In genomic region chr5:86803962-86804940, GRCm38 (mm10) we compare ENCODE assay signal across 7 mouse cellular contexts. TPM values are rescaled to one million over a fixed set of nuclear protein-coding genes. Genes with fewer than 3 reads are reported as not detected.
A peak's percentile ranks its signal among the peaks of the same experiment; 100 is the strongest.
DNase-seq lines count a peak whose midpoint lies in the region; ATAC-seq lines count a peak whose summit lies in the region.

Gene Ythdc1, plus strand, starts transcription at chr5:86804221.

- H3K27me3 ChIP-seq in embryonic facial prominence, embryonic 11.5 days (ENCODE audit: control insufficient read depth, insufficient read depth, low read length), result no peaks in the 10 kb centered on the region
- no peaks in the 10 kb centered on the region for H3K27me3 ChIP-seq in limb, embryonic 10.5 days (ENCODE audit: low read depth, poor library complexity, severe bottlenecking)
- H3K27me3 ChIP-seq in midbrain, embryonic 13.5 days, result no peaks in the 10 kb centered on the region

- H3K9me3 ChIP-seq in embryonic facial prominence, embryonic 11.5 days (replicated peaks; ENCODE audit: control insufficient read depth, low read length), result no peaks in the 10 kb centered on the region
- no peaks in the 10 kb centered on the region for H3K9me3 ChIP-seq in limb, embryonic 10.5 days (replicated peaks)
- H3K9me3 ChIP-seq in midbrain, embryonic 13.5 days, result no peaks in the 10 kb centered on the region

- ATAC-seq in embryonic facial prominence, embryonic 11.5 days (replicated peaks; ENCODE audit: insufficient number of reproducible peaks, low FRiP score, low TSS enrichment, low read depth), result peak; percentile 99
- ATAC-seq in granulocyte monocyte progenitor cell, adult 5-6 weeks (replicated peaks; ENCODE audit: poor library complexity, severe bottlenecking), result peak; percentile 89
- peak; percentile 99 for ATAC-seq in midbrain, embryonic 13.5 days

- H3K36me3 ChIP-seq in embryonic facial prominence, embryonic 11.5 days (replicated peaks; ENCODE audit: control insufficient read depth, insufficient read depth, low read depth, low read length), result no peaks in the 10 kb centered on the region
- H3K36me3 ChIP-seq in limb, embryonic 10.5 days, result peaks cover 14% of the 10 kb centered on the region
- no peaks in the 10 kb centered on the region for H3K36me3 ChIP-seq in midbrain, embryonic 13.5 days

- H3K4me1 ChIP-seq in embryonic facial prominence, embryonic 11.5 days (ENCODE audit: control insufficient read depth, insufficient read depth, low read length), result no peaks in the 10 kb centered on the region
- H3K4me1 ChIP-seq in limb, embryonic 10.5 days, result peaks cover 4% of the 10 kb centered on the region; the same call in 1 of the 2 replicates
- peaks cover 17% of the 10 kb centered on the region for H3K4me1 ChIP-seq in midbrain, embryonic 13.5 days (replicated peaks)

- under 1% methylated on average over 99 of the region's 111 CpGs for WGBS in embryonic facial prominence, embryonic 11.5 days
- under 1% methylated on average over 111 of the region's 111 CpGs for WGBS in limb, embryonic 10.5 days
- WGBS in midbrain, embryonic 13.5 days, result under 1% methylated on average over 101 of the region's 111 CpGs

- peak within 1 kb of the TSS; percentile 50 for H3K4me2 ChIP-seq in embryonic facial prominence, embryonic 11.5 days (ENCODE audit: low read depth, low read length)
- peak within 1 kb of the TSS; percentile 78 for H3K4me2 ChIP-seq in midbrain, embryonic 13.5 days (replicated peaks)

- peak; percentile 97 for DNase-seq in adrenal gland, postnatal 14 days
- peak; percentile 95 for DNase-seq in embryonic facial prominence, embryonic 11.5 days (ENCODE audit: low spot score)
- DNase-seq in kidney, adult 11 months, result peak; percentile 91
- peak; percentile 95 for DNase-seq in limb, embryonic 10.5 days (ENCODE audit: low spot score)
- peak; percentile 87 for DNase-seq in spleen, adult 12 weeks (ENCODE audit: low spot score)

- H3K4me3 ChIP-seq in embryonic facial prominence, embryonic 11.5 days (ENCODE audit: low read depth, low read length), result peak within 1 kb of the TSS; percentile 90
- H3K4me3 ChIP-seq in limb, embryonic 10.5 days, result peak within 1 kb of the TSS; percentile 96
- peak within 1 kb of the TSS; percentile 96 for H3K4me3 ChIP-seq in midbrain, embryonic 13.5 days (replicated peaks)

- peak within 1 kb of the TSS; percentile 96 for H3K27ac ChIP-seq in embryonic facial prominence, embryonic 11.5 days (replicated peaks; ENCODE audit: low read depth, low read length)
- H3K27ac ChIP-seq in limb, embryonic 10.5 days, result peak within 1 kb of the TSS; percentile 99
- peak within 1 kb of the TSS; percentile 99 for H3K27ac ChIP-seq in midbrain, embryonic 13.5 days

- peak within 1 kb of the TSS; percentile 98 for H3K9ac ChIP-seq in embryonic facial prominence, embryonic 11.5 days (replicated peaks; ENCODE audit: low read length)
- H3K9ac ChIP-seq in midbrain, embryonic 13.5 days (replicated peaks), result peak within 1 kb of the TSS; percentile 99

RNA-seq across cellular contexts. Expression of gene Ythdc1, which starts in this region (rescaled TPM):
- 55.5 and 59.3 TPM in 2 replicates for total RNA-seq in adrenal gland, postnatal 14 days (2021)
- 53.3 and 57.5 TPM in 2 replicates for polyA plus RNA-seq in embryonic facial prominence, embryonic 11.5 days (2014; fragmentation: Nextera tagmentation; extraction: Ambion mirVana)
- total RNA-seq in granulocyte monocyte progenitor cell, adult 5-6 weeks (2014; fragmentation: Nextera tagmentation), result 86.3 and 90.3 TPM in 2 replicates
- 124 TPM in 2 replicates for total RNA-seq in granulocyte monocyte progenitor cell, adult 5-6 weeks (2017)
- 34.8 and 43.0 TPM in 2 replicates for polyA plus RNA-seq in limb, embryonic 10.5 days (2016; fragmentation: Nextera tagmentation; extraction: Ambion mirVana)
- 44.1 and 46.8 TPM in 2 replicates for polyA plus RNA-seq in midbrain, embryonic 13.5 days (2015; fragmentation: Nextera tagmentation; extraction: Ambion mirVana)

Comparison
In these comparisons a context has a peak if more than half of its experiments do, and no peak if none do; other contexts are left out.
1. Peak in every context shown above with its lines: DNase-seq, ATAC-seq, H3K4me3 ChIP-seq and H3K27ac ChIP-seq.